Mouse (Mus musculus) forebrain, postnatal 0 days (tissue): ENCODE data around the gene Myh14. TPM values are rescaled to one million over a fixed set of nuclear protein-coding genes. Genes with fewer than 3 reads are reported as not detected.
A peak's percentile ranks its signal among the peaks of the same experiment; 100 is the strongest.
"Not testable (repeated sequence)": the region's sequence is repeated elsewhere in the genome, so short reads cannot be mapped to it uniquely, and the experiment has no call there.

Experiments
- ATAC-seq: fragments of 200-750 bp; cut with Nextera tagmentation; 2 replicates; pipeline ENCODE4 v1.8.0; 2017; ENCODE audit warnings: mild to moderate bottlenecking, moderate library complexity
- DNase-seq: peaks from one replicate; pipeline ENCODE4 v3.0.0-alpha.2; 2015
- H3K27ac ChIP-seq: fragments of 300-500 bp; sonication (generic); 2 replicates; pipeline ENCODE4 v1.5.1; 2014; ENCODE audit warnings: low read depth, mild to moderate bottlenecking, antibody characterized with exemption, low read length, moderate library complexity, mixed read lengths
- H3K27me3 ChIP-seq: fragments of 300-500 bp; sonication (generic); 2 replicates; pipeline ENCODE4 v1.6.1; 2014; ENCODE audit warnings: mild to moderate bottlenecking, low read length, mixed read lengths; ENCODE audit not compliant: insufficient read depth
- H3K36me3 ChIP-seq: fragments of 300-500 bp; sonication (generic); 2 replicates; pipeline ENCODE4 v1.6.1; 2014; ENCODE audit warnings: mild to moderate bottlenecking, moderate library complexity; ENCODE audit not compliant: insufficient read depth
- H3K4me1 ChIP-seq: fragments of 300-500 bp; sonication (generic); 2 replicates; pipeline ENCODE4 v1.6.1; 2014; ENCODE audit warnings: antibody characterized with exemption; ENCODE audit not compliant: insufficient read depth
- H3K4me2 ChIP-seq: fragments of 300-500 bp; sonication (generic); 2 replicates; pipeline ENCODE4 v1.6.1; 2014; ENCODE audit warnings: low read depth, mild to moderate bottlenecking, moderate library complexity
- H3K4me3 ChIP-seq: fragments of 300-500 bp; sonication (generic); 2 replicates; pipeline ENCODE4 v1.5.1; 2014; ENCODE audit warnings: low read depth, low read length, mixed read lengths
- H3K9ac ChIP-seq: fragments of 300-500 bp; sonication (generic); 2 replicates; pipeline ENCODE4 v1.6.1; 2014; ENCODE audit warnings: mild to moderate bottlenecking
- H3K9me3 ChIP-seq: fragments of 300-500 bp; sonication (generic); 2 replicates; pipeline ENCODE4 v1.6.1; 2016; ENCODE audit warnings: low read length
- CTCF ChIP-seq: sonication (generic); IDR thresholded peaks from 2 replicates; pipeline ENCODE4 v1.5.1; 2016; ENCODE audit warnings: antibody characterized with exemption, control low read depth, low read depth
- WGBS: fragments of 180-500 bp; shearing (Covaris S2); extraction: QIAGEN DNeasy Blood & Tissue Kit; methylation state at CpG from one replicate; pipeline ENCODE4 v1.1.7; 2014; 5-methylcytosine and 5-hydroxymethylcytosine counted together
- polyA plus RNA-seq: library from polyadenylated mRNA; unstranded; fragments of >200 nt; fragmentation: Nextera tagmentation; extraction: Ambion mirVana; gene quantifications from 2 replicates; pipeline ENCODE4 v1.2.1, GENCODE M21; 2015
- total RNA-seq: library from RNA; depleted of rRNA; stranded (reverse); fragments of >200 nt; gene quantifications from 2 replicates; pipeline ENCODE4 v1.2.3, GENCODE M21; 2014; rRNA removed

The Myh14 gene
- total RNA-seq (4.5 and 11.9 TPM in 2 replicates), polyA plus RNA-seq (2.9 and 4.2 TPM in 2 replicates)

- 0% methylated on average over 23 of the region's 23 CpGs for WGBS
- peak within 1 kb of the TSS; percentile 24 for H3K4me3 ChIP-seq
- 0 out of 2 replicates have a peak, but pooled peaks cover 4% of the 10 kb centered on the region for H3K27me3 ChIP-seq
- no peaks in the 10 kb centered on the region for H3K9me3 ChIP-seq
- H3K4me2 ChIP-seq, result peak within 1 kb of the TSS; percentile 50
- H3K27ac ChIP-seq, result no peak within 1 kb of the TSS
- TF ChIP-seq CTCF, result no peak
- 0 out of 2 replicates have a peak, but pooled peaks cover 6% of the 10 kb centered on the region for H3K4me1 ChIP-seq
- DNase-seq (peak; percentile 93), ATAC-seq (peak; percentile 96)
- peak within 1 kb of the TSS; percentile 18; the same call in 1 of the 2 replicates for H3K9ac ChIP-seq
- no peaks in the 10 kb centered on the region for H3K36me3 ChIP-seq
Observed at GRCm38 (mm10) chr7:44670803-44671202, at the start of gene Myh14. Gene Myh14 (minus strand): TSS chr7:44670843.

- no peak overlapping the region for H3K4me2 ChIP-seq
- no peak for TF ChIP-seq CTCF
- H3K4me1 ChIP-seq, result no peaks in the 10 kb centered on the region
- DNase-seq (no peak), ATAC-seq (no peak)
- H3K9ac ChIP-seq, result no peak overlapping the region
- H3K9me3 ChIP-seq, result no peaks in the 10 kb centered on the region
- H3K4me3 ChIP-seq, result no peak overlapping the region
- no peaks in the 10 kb centered on the region for H3K36me3 ChIP-seq
- no peak overlapping the region for H3K27ac ChIP-seq
- H3K27me3 ChIP-seq, result no peaks in the 10 kb centered on the region
- 85% methylated on average over 5 of the region's 5 CpGs for WGBS
Observed at GRCm38 (mm10) chr7:44709881-44710280, 39.2 kb upstream of the Myh14 start.

- Histone ChIP-seq H3K4me3 (no peak within 1 kb of the TSS), H3K9ac (no peak within 1 kb of the TSS), H3K27ac (no peak within 1 kb of the TSS), H3K4me1 (no peaks in the 10 kb centered on the region), H3K4me2 (no peak within 1 kb of the TSS), H3K36me3 (no peaks in the 10 kb centered on the region), H3K9me3 (no peaks in the 10 kb centered on the region), H3K27me3 (no peaks in the 10 kb centered on the region)
- ATAC-seq, result no peak
- 73% methylated on average over 14 of the region's 14 CpGs for WGBS
- DNase-seq, result no peak
- TF ChIP-seq CTCF, result no peak
Observed at GRCm38 (mm10) chr7:44708574-44708973, 37.9 kb upstream of the Myh14 start, which contains the start of gene Izumo2. Gene Izumo2 (plus strand): TSS chr7:44708742.

GRCm38 (mm10) chr7:44708093-44708492 is 37.5 kb upstream of the Myh14 start:
- not testable (repeated sequence) for H3K36me3 ChIP-seq, DNase-seq, H3K27me3 ChIP-seq, H3K9me3 ChIP-seq, H3K9ac ChIP-seq, H3K4me1 ChIP-seq, ATAC-seq, H3K27ac ChIP-seq, H3K4me2 ChIP-seq, H3K4me3 ChIP-seq
- WGBS, result 90% methylated on average over 5 of the region's 6 CpGs

GRCm38 (mm10) chr7:44707169-44707675 is 36.6 kb upstream of the Myh14 start:
- Histone ChIP-seq H3K4me2 (no peak overlapping the region), H3K9ac (no peak overlapping the region), H3K27me3 (no peaks in the 10 kb centered on the region), H3K36me3 (no peaks in the 10 kb centered on the region), H3K4me3 (no peak overlapping the region), H3K27ac (no peak overlapping the region), H3K9me3 (no peaks in the 10 kb centered on the region), H3K4me1 (no peaks in the 10 kb centered on the region)
- no peak for TF ChIP-seq CTCF
- ATAC-seq, result no peak
- DNase-seq, result no peak
- WGBS, result 89% methylated on average over 5 of the region's 5 CpGs

- no peak overlapping the region for H3K27ac ChIP-seq
- no peak for ATAC-seq
Observed at GRCm38 (mm10) chr7:44706322-44706721, 35.7 kb upstream of the Myh14 start.

GRCm38 (mm10) chr7:44705086-44705485 is 34.4 kb upstream of the Myh14 start:
- Histone ChIP-seq H3K27ac (no peak overlapping the region), H3K4me2 (no peak overlapping the region), H3K36me3 (no peaks in the 10 kb centered on the region), H3K9ac (no peak overlapping the region), H3K4me3 (no peak overlapping the region), H3K27me3 (no peaks in the 10 kb centered on the region), H3K4me1 (no peaks in the 10 kb centered on the region), H3K9me3 (no peaks in the 10 kb centered on the region)
- TF ChIP-seq CTCF, result no peak
- 92% methylated on average over 4 of the region's 4 CpGs for WGBS
- DNase-seq (no peak), ATAC-seq (no peak)

More at GRCm38 (mm10) chr7:44706322-44706721, 35.7 kb upstream of the Myh14 start:
- Histone ChIP-seq H3K27me3 (no peaks in the 10 kb centered on the region), H3K9ac (no peak overlapping the region), H3K4me1 (no peaks in the 10 kb centered on the region), H3K4me2 (no peak overlapping the region), H3K4me3 (no peak overlapping the region), H3K36me3 (no peaks in the 10 kb centered on the region), H3K9me3 (no peaks in the 10 kb centered on the region)
- no peak for TF ChIP-seq CTCF
- DNase-seq, result no peak
